Mouse (Mus musculus) MEL (cell line): ENCODE data around the gene Auts2. TPM values are rescaled to one million over a fixed set of nuclear protein-coding genes. Genes with fewer than 3 reads are reported as not detected.

ENCODE experiments used
- DNase-seq: peaks from one replicate; pipeline ENCODE4 v3.0.0; 2011; ENCODE audit warnings: low read depth, low spot score
- H3K27ac ChIP-seq: 2 replicates; pipeline ENCODE4 v1.5.1; 2012; ENCODE audit warnings: low read depth, mild to moderate bottlenecking, control low read depth, low read length, moderate library complexity; ENCODE audit not compliant: control insufficient read depth
- H3K27me3 ChIP-seq, 2 experiments: fragments of 150-350 bp in 1 of 2; sonication (generic) in 1 of 2; 2 replicates each; pipeline ENCODE4 v1.6.1; 2012; ENCODE audit warnings: low read length in 2 of 2, mild to moderate bottlenecking in 2 of 2, improper control_type of control experiment in 1 of 2, moderate library complexity in 1 of 2; ENCODE audit not compliant: insufficient read depth in 2 of 2, control insufficient read depth in 1 of 2
- H3K36me3 ChIP-seq, 2 experiments: 2 replicates each; pipeline ENCODE4 v1.6.1; 2012 to 2014; ENCODE audit warnings: low read length in 2 of 2, improper control_type of control experiment in 1 of 2, inconsistent platforms in 1 of 2, mild to moderate bottlenecking in 1 of 2; ENCODE audit not compliant: insufficient read depth in 2 of 2, control insufficient read depth in 1 of 2
- H3K4me1 ChIP-seq, 2 experiments: fragments of 150-350 bp in 1 of 2; sonication (generic) in 1 of 2; 2 replicates each; pipeline ENCODE4 v1.6.1; 2012; ENCODE audit warnings: low read length in 2 of 2, improper control_type of control experiment in 1 of 2, mild to moderate bottlenecking in 1 of 2; ENCODE audit not compliant: insufficient read depth in 2 of 2, control insufficient read depth in 1 of 2
- H3K4me3 ChIP-seq, 2 experiments: fragments of 150-350 bp in 1 of 2; sonication (generic) in 1 of 2; 2 replicates each; pipeline ENCODE4 v1.5.1; 2012; ENCODE audit warnings: low read depth in 2 of 2, low read length in 2 of 2, mild to moderate bottlenecking in 2 of 2, moderate library complexity in 2 of 2, control low read depth in 1 of 2, improper control_type of control experiment in 1 of 2; ENCODE audit not compliant: control insufficient read depth in 1 of 2, insufficient read depth in 1 of 2
- H3K79me2 ChIP-seq: 2 replicates; pipeline ENCODE4 v1.6.1; 2012; ENCODE audit warnings: mild to moderate bottlenecking, low read length, moderate library complexity; ENCODE audit not compliant: control insufficient read depth, poor library complexity, insufficient read depth
- H3K9ac ChIP-seq: 2 replicates; pipeline ENCODE4 v1.6.1; 2012; ENCODE audit warnings: low read depth, mild to moderate bottlenecking, control low read depth, low read length, moderate library complexity; ENCODE audit not compliant: control insufficient read depth, poor library complexity, severe bottlenecking
- H3K9me3 ChIP-seq: fragments of 150-350 bp; sonication (generic); replicated peaks from 2 replicates; pipeline ENCODE4 v1.6.1; 2012; ENCODE audit warnings: mild to moderate bottlenecking, low read length, improper control_type of control experiment, moderate library complexity; ENCODE audit not compliant: insufficient read depth
- CHD1 ChIP-seq: IDR thresholded peaks from 2 replicates; pipeline ENCODE4 v1.6.1; 2012; ENCODE audit warnings: low read depth, mild to moderate bottlenecking, inconsistent platforms, low read length, improper control_type of control experiment
- E2F4 ChIP-seq: IDR thresholded peaks from 2 replicates; pipeline ENCODE4 v1.6.1; 2011; ENCODE audit warnings: low read depth, low read length, improper control_type of control experiment, borderline replicate concordance
- EP300 ChIP-seq, 2 experiments: IDR thresholded peaks; 2 replicates each; pipeline ENCODE4 v1.6.1; 2011; ENCODE audit warnings: improper control_type of control experiment in 2 of 2, low read length in 2 of 2, low read depth in 1 of 2, mild to moderate bottlenecking in 1 of 2
- JUND ChIP-seq: IDR thresholded peaks from 2 replicates; pipeline ENCODE4 v1.6.1; 2011; ENCODE audit warnings: low read depth, mild to moderate bottlenecking, improper control_type of control experiment, low read length
- KAT2A ChIP-seq: conservative IDR thresholded peaks from 2 replicates; pipeline ENCODE4 v1.6.1; 2012; ENCODE audit warnings: low read depth, low read length, improper control_type of control experiment, inconsistent platforms
- MAX ChIP-seq: IDR thresholded peaks from 2 replicates; pipeline ENCODE4 v1.6.1; 2011; ENCODE audit warnings: low read length, improper control_type of control experiment
- MAZ ChIP-seq: IDR thresholded peaks from 2 replicates; pipeline ENCODE4 v1.6.1; 2012; ENCODE audit warnings: low read depth, mild to moderate bottlenecking, inconsistent platforms, low read length, improper control_type of control experiment
- MYC ChIP-seq: IDR thresholded peaks from 2 replicates; pipeline ENCODE4 v1.6.1; 2011; ENCODE audit warnings: low read depth, mild to moderate bottlenecking, low read length, improper control_type of control experiment, moderate library complexity
- NRF1 ChIP-seq: IDR thresholded peaks from 2 replicates; pipeline ENCODE4 v1.6.1; 2014; ENCODE audit warnings: low read depth, mild to moderate bottlenecking, inconsistent platforms, low read length, improper control_type of control experiment, moderate library complexity; ENCODE audit not compliant: poor library complexity, insufficient read depth, severe bottlenecking
- POLR2AphosphoS2 ChIP-seq: IDR thresholded peaks from 2 replicates; pipeline ENCODE4 v1.6.1; 2011; ENCODE audit warnings: low read length, improper control_type of control experiment
- POLR2AphosphoS5 ChIP-seq: IDR thresholded peaks from 2 replicates; pipeline ENCODE4 v1.6.1; 2012; ENCODE audit warnings: low read depth, borderline replicate concordance, mild to moderate bottlenecking, inconsistent platforms, low read length, moderate library complexity, mixed read lengths
- RAD21 ChIP-seq: IDR thresholded peaks from 2 replicates; pipeline ENCODE4 v1.6.1; 2011; ENCODE audit warnings: mild to moderate bottlenecking, low read depth, low read length, improper control_type of control experiment
- RCOR1 ChIP-seq: IDR thresholded peaks from 2 replicates; pipeline ENCODE4 v1.6.1; 2012; ENCODE audit warnings: low read depth, mild to moderate bottlenecking, inconsistent platforms, low read length, improper control_type of control experiment
- SIN3A ChIP-seq: IDR thresholded peaks from 2 replicates; pipeline ENCODE4 v1.6.1; 2012; ENCODE audit warnings: low read length, improper control_type of control experiment, inconsistent platforms
- TAL1 ChIP-seq: IDR thresholded peaks from 2 replicates; pipeline ENCODE4 v1.6.1; 2012; ENCODE audit warnings: mild to moderate bottlenecking, inconsistent platforms, low read length, moderate library complexity, mixed read lengths
- TBP ChIP-seq: IDR thresholded peaks from 2 replicates; pipeline ENCODE4 v1.8.0; 2011; ENCODE audit warnings: low read depth, low read length, improper control_type of control experiment
- UBTF ChIP-seq: IDR thresholded peaks from 2 replicates; pipeline ENCODE4 v1.6.1; 2012; ENCODE audit warnings: low read depth, mild to moderate bottlenecking, inconsistent platforms, low read length, improper control_type of control experiment, moderate library complexity, borderline replicate concordance; ENCODE audit not compliant: insufficient read depth
- USF1 ChIP-seq: IDR thresholded peaks from 2 replicates; pipeline ENCODE4 v1.6.1; 2014; ENCODE audit warnings: low read depth, mild to moderate bottlenecking, inconsistent platforms, low read length, improper control_type of control experiment, moderate library complexity
- ZMIZ1 ChIP-seq: IDR thresholded peaks from 2 replicates; pipeline ENCODE4 v1.6.1; 2012; ENCODE audit warnings: low read depth, mild to moderate bottlenecking, inconsistent platforms, low read length, improper control_type of control experiment, moderate library complexity
- ZNF384 ChIP-seq: IDR thresholded peaks from 2 replicates; pipeline ENCODE4 v1.6.1; 2012; ENCODE audit warnings: low read depth, mild to moderate bottlenecking, inconsistent platforms, low read length, improper control_type of control experiment
- polyA plus RNA-seq, 2 experiments: library from polyadenylated mRNA; stranded (reverse) in 1 of 2; unstranded in 1 of 2; fragments of >175 nt in 1 of 2; fragments of >200 nt in 1 of 2; gene quantifications; 2 replicates each; pipeline versions ENCODE4 v1.2.1 to v1.2.4; 2012; ENCODE audit warnings: low replicate concordance in 2 of 2, low read depth in 1 of 2; ENCODE audit not compliant: insufficient read length in 2 of 2, insufficient read depth in 1 of 2, missing spikeins in 1 of 2
- total RNA-seq: library from RNA; depleted of rRNA; stranded (reverse); fragments of 300-350 nt; gene quantifications from 2 replicates; pipeline ENCODE4 v1.2.3, GENCODE M21; 2012

Auts2 gene
- total and polyA plus RNA-seq, 3 experiments, result not detected

DNA sequence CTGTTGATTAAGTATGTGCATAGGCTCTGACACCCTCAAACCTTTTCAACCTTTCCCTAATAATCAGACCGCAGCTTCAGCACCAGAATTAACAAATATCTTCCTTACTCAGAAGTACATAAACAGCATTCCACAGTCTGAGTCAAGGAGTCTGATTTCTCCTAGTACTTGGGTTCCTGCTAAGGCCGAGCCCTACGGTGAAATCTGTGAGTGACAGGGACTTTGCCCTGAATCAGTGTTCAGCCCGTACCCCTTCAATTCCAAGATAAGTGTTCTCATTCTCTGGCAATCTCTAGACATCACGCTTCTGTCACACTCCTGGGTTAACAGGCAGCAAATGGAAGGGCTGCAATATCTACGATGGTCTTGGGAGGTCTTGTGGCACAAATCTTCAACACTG lies 226.2 kb downstream of the Auts2 start:
- Histone ChIP-seq H3K9ac (no peak overlapping the region), H3K27me3 (no peaks in the 10 kb centered on the region), H3K4me3 (no peak overlapping the region), H3K9me3 (no peaks in the 10 kb centered on the region), H3K79me2 (no peaks in the 10 kb centered on the region), H3K36me3 (no peaks in the 10 kb centered on the region), H3K4me1 (no peaks in the 10 kb centered on the region), H3K27ac (no peak overlapping the region)
- no peak for DNase-seq
- TF ChIP-seq RAD21 (no peak), MAZ (no peak)

DNA sequence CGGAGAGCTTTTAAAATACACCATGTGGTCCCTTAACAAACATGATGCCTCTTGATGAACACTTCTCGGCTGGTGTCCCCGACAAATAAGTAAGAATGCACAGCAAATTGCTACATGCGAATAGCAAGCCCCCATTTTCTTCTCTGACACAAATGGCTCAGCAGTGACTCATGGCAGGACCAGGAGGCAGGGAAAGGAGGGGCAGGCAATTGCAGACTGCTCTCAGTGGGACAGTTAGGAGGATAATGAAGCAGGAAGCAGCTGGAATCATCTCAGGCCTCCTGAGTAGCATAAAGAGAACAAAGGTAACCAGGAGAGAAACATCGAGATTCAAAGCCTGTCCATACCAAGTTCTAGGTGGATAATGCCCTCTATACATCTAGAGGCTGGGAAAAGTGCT lies 228.8 kb downstream of the Auts2 start:
- no peak for TF ChIP-seq UBTF
- TF ChIP-seq USF1, result no peak
- TF ChIP-seq MAX, result no peak
- TF ChIP-seq POLR2AphosphoS5, result no peak
- no peak for TF ChIP-seq JUND
- no peak for TF ChIP-seq MYC
- TF ChIP-seq CHD1, result no peak
- no peak for TF ChIP-seq E2F4
- no peak for TF ChIP-seq NRF1
- no peak for TF ChIP-seq EP300 (IDR thresholded peaks at IDR 0.05; ENCODE audit: low read depth in 1 of 2, low read length in 2 of 2)
- TF ChIP-seq KAT2A, result no peak
- TF ChIP-seq, all 39 proteins: peak for 0
- Histone ChIP-seq H3K4me3 (no peak overlapping the region), H3K36me3 (no peaks in the 10 kb centered on the region), H3K4me1 (no peaks in the 10 kb centered on the region), H3K9ac (no peak overlapping the region), H3K9me3 (no peaks in the 10 kb centered on the region), H3K27me3 (no peaks in the 10 kb centered on the region), H3K27ac (no peak overlapping the region), H3K79me2 (no peaks in the 10 kb centered on the region)
- no peak for DNase-seq

DNA sequence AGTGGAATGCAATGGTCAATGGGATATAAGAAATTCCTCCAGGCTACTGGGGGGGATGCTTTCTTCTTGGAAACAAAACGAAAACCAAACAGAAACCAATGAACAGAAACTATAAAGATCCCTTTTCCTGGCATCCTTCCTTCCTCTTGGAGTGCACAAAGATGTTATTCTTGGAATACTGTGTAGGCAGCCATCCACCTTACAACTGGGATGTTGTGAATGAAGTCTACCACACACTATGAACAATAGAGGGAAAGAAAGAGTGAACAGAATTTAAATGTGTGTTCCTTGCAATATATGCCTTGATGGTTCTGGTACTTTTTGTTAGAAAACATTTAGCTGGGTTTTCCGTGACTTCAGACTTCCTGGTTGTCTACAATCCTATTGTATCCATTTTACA lies 236.1 kb downstream of the Auts2 start:
- Histone ChIP-seq H3K27me3 (no peaks in the 10 kb centered on the region), H3K27ac (no peak overlapping the region), H3K4me1 (no peaks in the 10 kb centered on the region), H3K79me2 (no peaks in the 10 kb centered on the region), H3K36me3 (no peaks in the 10 kb centered on the region), H3K4me3 (no peak overlapping the region), H3K9me3 (no peaks in the 10 kb centered on the region), H3K9ac (no peak overlapping the region)
- DNase-seq, result no peak
- TF ChIP-seq EP300 (IDR thresholded peaks at IDR 0.05; ENCODE audit: low read depth in 1 of 2, low read length in 2 of 2) (no peak), ZNF384 (no peak), POLR2AphosphoS2 (no peak), SIN3A (no peak), ZMIZ1 (no peak), TAL1 (no peak), RCOR1 (no peak), TBP (no peak), MAX (no peak)
